Mouse (Mus musculus): ENCODE results near the gene Ppil4. TPM values are rescaled to one million over a fixed set of nuclear protein-coding genes. Genes with fewer than 3 reads are reported as not detected.
"Not testable (repeated sequence)": the region's sequence is repeated elsewhere in the genome, so short reads cannot be mapped to it uniquely, and the experiment has no call there.

Gene Ppil4
- total RNA-seq (2021) = 10 to 100 TPM; 34.0 to 38.9 TPM
- long read RNA-seq, transcript Ppil4-201 (13 exons, 3,471 nt) = major isoform, 39 of 56 reads
- long read RNA-seq, partial matches to known transcripts = 10 of 56 reads
- long read RNA-seq, other reads (novel, unspliced or antisense) = 7 of 56 reads

GRCm38 (mm10) chr10:7792751-7793385, at the start of gene Ppil4, which contains the start of gene Ginm1:
TSS of gene Ppil4 (plus strand) at chr10:7792891.
TSS of gene Ginm1 (minus strand) at chr10:7792824.
- DNase-seq (ENCODE audit: low spot score in 2 of 2) = peak; percentile 91 to 93

DNA sequence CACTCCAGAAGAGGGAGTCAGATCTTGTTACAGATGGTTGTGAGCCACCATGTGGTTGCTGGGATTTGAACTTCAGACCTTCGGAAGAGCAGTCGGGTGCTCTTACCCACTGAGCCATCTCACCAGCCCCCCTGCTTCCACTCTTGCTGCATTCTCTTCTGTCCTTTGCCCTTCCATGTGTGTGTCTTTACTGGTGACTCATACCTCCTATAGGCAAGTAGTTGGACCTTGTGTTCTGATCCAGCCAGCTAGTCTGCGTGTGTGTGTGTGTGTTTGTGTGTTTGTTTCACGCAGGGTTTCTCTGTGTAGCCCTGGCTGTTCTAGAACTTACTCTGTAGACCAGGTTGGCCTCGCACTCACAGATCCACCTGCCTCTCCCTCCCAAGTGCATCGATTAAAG, 47.2 kb upstream of the Ppil4 start:
- not testable (repeated sequence) for DNase-seq (ENCODE audit: low spot score in 2 of 2)

GRCm38 (mm10) chr10:7748752-7749151, 43.9 kb upstream of the Ppil4 start:
- no peak for DNase-seq (ENCODE audit: low spot score in 2 of 2)

DNA sequence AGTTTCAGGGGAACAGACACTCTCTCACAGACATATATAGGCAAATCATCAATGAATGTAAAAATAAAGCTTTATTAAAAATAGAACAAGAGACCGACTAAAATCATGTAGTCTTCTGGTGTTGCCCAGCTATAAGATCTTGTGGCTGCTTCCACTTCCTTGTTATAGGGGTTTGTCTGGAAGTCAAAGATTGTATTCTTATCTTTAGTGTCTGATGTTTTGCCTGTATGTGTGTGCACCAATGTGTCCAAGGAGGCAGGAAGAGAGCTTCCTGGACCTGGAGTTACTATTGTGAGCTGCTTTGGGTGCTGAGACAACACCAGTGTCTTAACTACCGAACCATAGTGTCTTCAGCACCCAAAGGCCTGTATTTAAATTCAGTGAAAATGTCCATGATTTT, 35.1 kb upstream of the Ppil4 start:
- no peak for DNase-seq (ENCODE audit: low spot score in 2 of 2)

GRCm38 (mm10) chr10:7772346-7772745, 20.3 kb upstream of the Ppil4 start:
- DNase-seq (ENCODE audit: low spot score in 2 of 2) = no peak

DNA sequence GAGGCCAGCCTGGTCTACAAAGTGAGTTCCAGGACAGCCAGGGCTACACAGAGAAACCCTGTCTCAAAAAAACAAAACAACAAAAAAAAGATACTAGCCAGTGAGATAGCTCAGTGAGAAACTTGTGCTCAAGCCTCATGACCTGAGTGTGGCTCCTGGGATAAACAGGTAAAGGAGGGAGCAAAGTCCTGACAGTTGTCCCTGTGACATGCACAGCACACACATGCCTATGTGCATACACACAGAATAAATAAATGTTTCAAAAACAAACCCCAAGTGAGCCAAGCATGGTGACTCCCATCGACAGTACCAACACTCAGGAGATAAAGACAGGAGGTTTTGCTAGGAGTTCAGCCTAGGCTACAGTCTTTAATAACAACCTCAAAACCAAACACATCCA, 19.9 kb upstream of the Ppil4 start:
- no peak for DNase-seq (ENCODE audit: low spot score in 2 of 2)

DNA sequence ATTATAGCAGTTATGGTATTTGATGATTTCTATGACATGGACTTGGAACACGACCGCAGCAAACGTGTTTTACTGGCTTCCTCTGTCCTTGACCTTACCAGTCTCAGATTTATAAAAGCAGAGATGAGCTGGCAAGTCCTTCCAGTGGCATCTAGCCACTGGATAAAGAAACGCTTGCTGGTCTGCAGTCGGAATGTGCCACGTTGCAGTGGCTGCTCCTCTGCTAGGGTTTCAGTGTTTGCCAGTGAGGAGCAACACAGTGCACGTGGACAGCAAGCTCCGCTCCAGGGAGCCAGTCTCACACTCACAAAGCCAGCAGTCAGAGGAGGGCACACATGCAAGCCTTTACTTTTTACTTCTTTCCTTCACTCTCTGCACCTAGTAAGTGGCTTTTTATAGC, 17.3 kb upstream of the Ppil4 start:
- no peak for DNase-seq (ENCODE audit: low spot score in 2 of 2)

DNA sequence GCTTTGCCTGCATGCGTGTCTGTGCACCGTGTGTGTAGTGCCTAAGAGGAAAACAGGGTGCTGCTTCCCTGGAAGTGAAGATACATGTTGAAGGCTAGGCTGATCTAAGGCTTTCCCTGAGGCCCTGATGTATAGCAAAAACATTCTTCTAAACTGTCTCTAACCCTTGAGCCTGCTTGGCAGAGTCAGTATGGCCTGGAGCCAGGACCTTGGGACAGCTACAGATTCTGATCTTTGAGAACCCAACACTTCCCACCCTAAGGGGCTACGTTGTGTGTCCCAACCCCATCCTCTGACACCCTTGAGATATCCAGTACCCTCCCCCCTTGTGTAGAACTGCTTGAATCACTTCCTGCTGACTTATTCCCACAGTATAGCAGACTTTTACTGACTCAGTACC, 14.3 kb upstream of the Ppil4 start:
- no peak for DNase-seq (ENCODE audit: low spot score in 2 of 2)

DNA sequence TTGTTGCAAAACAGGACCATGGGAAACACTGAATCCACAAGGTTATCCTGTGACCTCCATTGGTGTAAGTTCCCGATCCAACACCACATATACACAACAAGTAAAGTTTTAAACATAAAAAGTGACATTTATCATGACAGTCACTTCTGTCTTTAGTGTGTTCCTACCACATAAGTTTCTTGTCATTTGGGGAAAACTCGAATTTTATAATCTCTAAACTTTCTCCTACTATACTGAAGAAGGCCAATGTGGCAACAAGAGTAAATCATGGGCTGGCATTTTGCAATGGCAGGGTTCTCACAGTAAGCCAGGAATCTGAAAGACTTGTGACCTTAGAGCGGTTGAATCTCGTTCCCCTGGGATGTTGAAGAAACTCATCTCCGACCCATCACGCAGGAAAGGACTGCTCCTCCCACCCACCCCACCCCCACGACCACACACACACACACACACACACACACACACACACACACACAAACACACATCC, 12.9 kb upstream of the Ppil4 start:
- no peak for DNase-seq (ENCODE audit: low spot score in 2 of 2)

DNA sequence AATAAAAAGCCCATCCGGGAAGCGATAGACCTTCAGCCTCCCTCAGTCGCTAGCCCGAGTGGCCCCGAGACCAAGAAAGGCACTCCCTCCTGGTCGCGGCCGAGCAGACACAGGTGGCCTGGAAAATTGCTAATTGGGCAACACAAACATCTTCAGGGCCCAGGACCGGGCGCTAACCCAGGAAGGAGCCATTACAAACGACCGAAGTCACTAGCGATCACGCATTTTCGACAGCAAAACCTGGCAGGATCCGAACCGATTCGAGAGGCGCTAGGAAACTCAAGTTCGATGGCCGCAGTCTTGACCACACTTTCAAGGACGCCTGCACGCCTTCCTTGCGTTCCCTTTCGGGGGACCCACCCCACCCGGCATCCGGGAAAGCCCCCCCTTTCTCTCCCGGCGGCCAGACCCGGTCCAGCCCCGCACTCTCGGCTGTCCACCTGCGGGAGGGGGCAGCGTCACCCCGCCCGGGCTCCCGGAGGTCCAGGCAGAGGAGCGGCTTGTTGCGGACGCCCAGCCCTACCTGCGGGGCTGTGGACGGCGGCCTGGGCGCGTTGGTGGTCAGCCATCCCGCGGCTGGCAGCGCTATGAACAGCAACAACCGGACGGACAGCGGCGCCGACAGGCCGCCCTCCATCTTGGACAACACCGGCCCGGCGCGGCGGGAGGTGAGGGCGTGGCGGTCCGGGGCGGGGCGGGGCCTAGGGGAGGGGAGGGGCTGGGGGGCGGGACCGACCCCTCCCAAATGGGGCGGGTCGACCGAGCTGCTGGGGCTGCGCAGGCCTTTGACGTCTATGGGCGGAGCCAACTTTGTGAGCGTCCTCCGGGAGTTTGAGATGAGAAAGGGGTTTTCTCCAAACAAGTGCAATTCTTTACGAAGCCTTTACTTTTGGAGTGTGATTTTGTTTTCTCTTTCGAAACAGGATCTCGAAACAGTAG, 12.2 kb upstream of the Ppil4 start:
- DNase-seq (ENCODE audit: low spot score in 2 of 2) = peak; percentile 77 to 87

- no peak for DNase-seq (ENCODE audit: low spot score in 2 of 2)
Measured at GRCm38 (mm10) chr10:7781214-7781613, 11.5 kb upstream of the Ppil4 start.

GRCm38 (mm10) chr10:7787319-7787718, 5.4 kb upstream of the Ppil4 start:
- DNase-seq (ENCODE audit: low spot score in 2 of 2) = no peak

- no peak for DNase-seq (ENCODE audit: low spot score in 2 of 2)
Measured at GRCm38 (mm10) chr10:7792254-7792750, 389 bp upstream of the Ppil4 start.

- no peak for DNase-seq (ENCODE audit: low spot score in 2 of 2)
Measured at GRCm38 (mm10) chr10:7801258-7801657, 8.6 kb downstream of the Ppil4 start.

GRCm38 (mm10) chr10:7802519-7803140, 9.9 kb downstream of the Ppil4 start:
- no peak for DNase-seq (ENCODE audit: low spot score in 2 of 2)

GRCm38 (mm10) chr10:7809937-7810336, 17.2 kb downstream of the Ppil4 start:
- DNase-seq (ENCODE audit: low spot score in 2 of 2) = peak; percentile 45 to 59

GRCm38 (mm10) chr10:7816476-7816875, 23.8 kb downstream of the Ppil4 start:
- DNase-seq (ENCODE audit: low spot score in 2 of 2) = no peak

GRCm38 (mm10) chr10:7818676-7819075, 26.0 kb downstream of the Ppil4 start:
- no peak for DNase-seq (ENCODE audit: low spot score in 2 of 2)

DNA sequence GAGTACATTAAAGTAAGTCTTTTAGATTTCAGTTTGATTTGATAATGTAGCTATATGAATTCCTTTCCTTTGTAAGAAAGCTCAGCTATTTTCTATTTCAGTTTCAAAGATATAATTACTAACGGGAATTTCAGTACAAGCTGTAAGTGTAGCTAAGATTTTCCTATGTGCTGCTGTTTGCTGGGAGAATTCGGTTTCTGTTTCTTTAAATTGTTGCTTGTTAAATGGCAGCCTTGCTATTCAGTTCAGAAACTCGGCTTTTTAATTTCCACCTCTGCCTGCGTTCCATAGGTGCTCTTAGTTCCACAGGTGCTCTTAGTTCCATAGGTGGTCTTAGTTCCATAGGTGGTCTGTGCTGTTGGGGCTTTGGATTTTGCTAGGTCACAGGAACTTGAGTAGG, 26.5 kb downstream of the Ppil4 start:
- no peak for DNase-seq (ENCODE audit: low spot score in 2 of 2)

DNA sequence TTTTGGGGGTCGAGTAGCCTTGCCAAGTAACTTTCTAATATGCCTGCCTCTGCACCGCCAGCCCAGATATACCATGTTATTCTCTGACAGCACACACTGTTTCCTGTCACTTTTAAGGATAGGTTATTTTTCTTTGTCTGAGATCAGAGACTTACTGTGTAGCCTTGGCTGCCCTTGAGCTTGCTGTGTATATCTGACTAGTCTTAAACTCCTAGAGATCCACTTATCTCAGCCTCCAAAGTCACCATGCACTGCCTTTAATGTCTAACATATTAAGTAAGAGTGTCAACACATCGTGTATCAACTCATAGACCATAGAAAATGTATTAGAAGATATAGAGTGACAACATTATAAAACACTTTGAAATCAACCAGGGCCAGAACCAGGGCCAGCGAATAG, 26.9 kb downstream of the Ppil4 start:
- DNase-seq (ENCODE audit: low spot score in 2 of 2) = no peak

DNA sequence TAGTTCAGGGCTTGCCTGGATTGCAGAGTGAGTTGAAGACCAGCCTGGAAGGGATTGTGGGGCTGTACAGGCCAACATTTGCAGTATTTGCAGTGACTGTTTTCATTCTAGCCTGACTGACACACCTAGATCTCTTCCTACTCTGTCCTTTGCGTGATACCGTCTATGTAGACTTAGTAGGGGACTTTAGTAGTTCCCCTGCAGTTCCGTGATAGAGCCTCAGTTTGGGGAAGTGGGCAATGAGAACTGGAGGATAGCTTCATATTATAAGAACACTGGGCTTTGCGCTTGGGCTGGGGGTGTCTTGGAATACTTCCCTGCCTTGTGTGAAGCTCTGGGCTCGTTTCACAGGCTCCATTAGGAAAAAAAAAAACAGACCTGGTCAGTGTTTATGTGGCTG, 27.5 kb downstream of the Ppil4 start:
- DNase-seq (ENCODE audit: low spot score in 2 of 2) = no peak

Data from layer of hippocampus, postnatal 10 days (tissue).